In genomic region chr1:89846148-89846547, GRCm38 (mm10) we compare ENCODE assay signal across 19 mouse cellular contexts.
DNase-seq lines count a peak whose midpoint lies in the region; ATAC-seq and TF ChIP-seq lines count a peak whose summit lies in the region.
"Had no signal": no experiment of that assay in that cellular context is flagged by ENCODE, and none has a peak within 500 bp of the region (broad histone marks: within the 10 kb centered on the region; RNA-seq: fewer than 3 reads in every experiment).

No protein-coding gene starts in this region.

- peak; percentile 27 for DNase-seq in hindbrain, embryonic 10.5 days (ENCODE audit: low spot score)
- no peak for DNase-seq in hindbrain, postnatal 0 days (ENCODE audit: low spot score)
- DNase-seq in brain, embryonic 14.5 days (ENCODE audit: low read depth): peak; percentile 59
- peak; percentile 54 for DNase-seq in embryo, embryonic 10.5 days (ENCODE audit: low spot score)
- peak; percentile 73 for DNase-seq in forelimb bud, embryonic 11.5 days (ENCODE audit: low read depth, low spot score)
- DNase-seq in frontal cortex, postnatal 25 days (ENCODE audit: low spot score in 2 of 2): no peak
- no peak for DNase-seq in thymus, adult 18-20 months
- DNase-seq: adrenal gland, adult 2 months; cerebellum, postnatal 14 days; heart, postnatal 36 days; kidney, postnatal 4 days had no signal

- no peak for TF ChIP-seq CTCF in hindbrain, postnatal 0 days (IDR thresholded peaks at IDR 0.05; ENCODE audit: low read depth)
- TF ChIP-seq CTCF in brain, embryonic 14.5 days (IDR thresholded peaks at IDR 0.05; ENCODE audit: borderline replicate concordance, extremely low read depth, insufficient read depth, insufficient read length): no peak

- H3K4me3 ChIP-seq in hindbrain, embryonic 10.5 days: no peak overlapping the region
- H3K4me3 ChIP-seq in hindbrain, postnatal 0 days (ENCODE audit: low read length): no peak overlapping the region
- H3K4me3 ChIP-seq: embryonic facial prominence, embryonic 15.5 days; limb, embryonic 15.5 days; liver, embryonic 15.5 days; midbrain, embryonic 10.5 days; neural tube, embryonic 15.5 days had no signal

- peaks cover 54% of the 10 kb centered on the region for H3K27me3 ChIP-seq in hindbrain, embryonic 10.5 days (ENCODE audit: insufficient read depth, poor library complexity, severe bottlenecking)
- H3K27me3 ChIP-seq in hindbrain, postnatal 0 days (ENCODE audit: insufficient read depth, low read length): no peaks in the 10 kb centered on the region
- H3K27me3 ChIP-seq: liver, embryonic 15.5 days had no signal

- no peak for TF ChIP-seq POLR2A in brain, embryonic 14.5 days (IDR thresholded peaks at IDR 0.05; ENCODE audit: borderline replicate concordance, extremely low read depth, insufficient read depth, insufficient read length, poor library complexity, severe bottlenecking)

- H3K9me3 ChIP-seq in hindbrain, embryonic 10.5 days: peaks cover 4% of the 10 kb centered on the region; the same call in 1 of the 2 replicates
- no peaks in the 10 kb centered on the region for H3K9me3 ChIP-seq in hindbrain, postnatal 0 days (ENCODE audit: low read length)
- H3K9me3 ChIP-seq: embryonic facial prominence, embryonic 15.5 days; limb, embryonic 15.5 days; liver, embryonic 15.5 days; neural tube, embryonic 15.5 days had no signal

- peaks cover 53% of the 10 kb centered on the region for H3K4me1 ChIP-seq in hindbrain, embryonic 10.5 days (replicated peaks)
- H3K4me1 ChIP-seq in hindbrain, postnatal 0 days (ENCODE audit: insufficient read depth, low read length): peaks cover 16% of the 10 kb centered on the region; the same call in 1 of the 2 replicates
- H3K4me1 ChIP-seq: liver, embryonic 15.5 days had no signal

- no peak overlapping the region for H3K27ac ChIP-seq in hindbrain, embryonic 10.5 days
- H3K27ac ChIP-seq in hindbrain, postnatal 0 days: no peak overlapping the region
- H3K27ac ChIP-seq: embryonic facial prominence, embryonic 15.5 days; limb, embryonic 15.5 days; liver, embryonic 15.5 days; macrophage; midbrain, embryonic 10.5 days; neural tube, embryonic 15.5 days had no signal

- H3K9ac ChIP-seq in hindbrain, postnatal 0 days (replicated peaks; ENCODE audit: low read length): no peak overlapping the region
- H3K9ac ChIP-seq: embryonic facial prominence, embryonic 15.5 days; limb, embryonic 15.5 days; liver, embryonic 15.5 days; neural tube, embryonic 15.5 days had no signal

- 64% methylated on average over 9 of the region's 9 CpGs for WGBS in hindbrain, embryonic 10.5 days
- WGBS in hindbrain, postnatal 0 days: 50% methylated on average over 9 of the region's 9 CpGs

- peaks cover 33% of the 10 kb centered on the region for H3K36me3 ChIP-seq in hindbrain, embryonic 10.5 days
- peaks cover 12% of the 10 kb centered on the region for H3K36me3 ChIP-seq in hindbrain, postnatal 0 days (ENCODE audit: insufficient read depth, low read length)
- H3K36me3 ChIP-seq: liver, embryonic 15.5 days had no signal

- no peak overlapping the region for H3K4me2 ChIP-seq in hindbrain, postnatal 0 days (ENCODE audit: low read depth, low read length)
- H3K4me2 ChIP-seq: embryonic facial prominence, embryonic 15.5 days; heart, embryonic 11.5 days; limb, embryonic 15.5 days; liver, embryonic 15.5 days; neural tube, embryonic 15.5 days had no signal

- no peak for ATAC-seq in hindbrain, postnatal 0 days
- ATAC-seq in cerebellum, adult (ENCODE audit: insufficient number of reproducible peaks, low FRiP score, low TSS enrichment): no peak

Comparison
In these comparisons a context has a peak if more than half of its experiments do, and no peak if none do; other contexts are left out.
1. DNase-seq: peak in hindbrain, embryonic 10.5 days (single experiment), brain, embryonic 14.5 days (single experiment), embryo, embryonic 10.5 days (single experiment) and forelimb bud, embryonic 11.5 days (single experiment); none in hindbrain, postnatal 0 days (single experiment), frontal cortex, postnatal 25 days (0 of 2) and thymus, adult 18-20 months (0 of 2).